Mouse (Mus musculus) heart, postnatal 14 days (tissue): ENCODE data around the gene Glb1. TPM values are rescaled to one million over a fixed set of nuclear protein-coding genes. Genes with fewer than 3 reads are reported as not detected.
A peak's percentile ranks its signal among the peaks of the same experiment; 100 is the strongest.
"Not testable (repeated sequence)": the region's sequence is repeated elsewhere in the genome, so short reads cannot be mapped to it uniquely, and the experiment has no call there.

Experiments
- DNase-seq, 2 experiments: peaks; one replicate each; pipeline ENCODE4 v3.0.0; 2021 to 2022
- intact Hi-C: fragments of 180-260 bp; cut with DNase I; formaldehyde crosslinking; loops from one replicate; pipeline ENCODE4 v1.15.1; 2025
- long read RNA-seq, 2 experiments: library from polyadenylated mRNA; stranded (forward); transcript quantifications; one replicate each; pipeline ENCODE4 v2.0.0; 2021
- total RNA-seq, 2 experiments: library from RNA; stranded (reverse); gene quantifications; 2 replicates each; pipeline ENCODE4 v1.2.3; 2021

Glb1 gene
- total RNA-seq, result 10 to 100 TPM; 18.5 to 19.2 TPM
- long read RNA-seq, experiment 1, transcript Glb1-201 (16 exons, 2,396 nt), result major isoform, 25 of 39 reads
- long read RNA-seq, experiment 1, partial matches to known transcripts, result 12 of 39 reads
- long read RNA-seq, experiment 1, other reads (novel, unspliced or antisense), result 2 of 39 reads
- long read RNA-seq, experiment 2, transcript Glb1-201 (16 exons, 2,396 nt), result major isoform, 16 of 25 reads
- long read RNA-seq, experiment 2, partial matches to known transcripts, result 3 of 25 reads
- long read RNA-seq, experiment 2, other reads (novel, unspliced or antisense), result 6 of 25 reads

GRCm38 (mm10) chr9:114400949-114401684 lies at the start of gene Glb1, which contains the start of gene Tmppe:
TSS of gene Glb1 (plus strand) at chr9:114401076.
TSS of gene Tmppe (plus strand) at chr9:114401105.
- peak; percentile 82 to 83 for DNase-seq
- intact Hi-C loops, result no loop called here

DNA sequence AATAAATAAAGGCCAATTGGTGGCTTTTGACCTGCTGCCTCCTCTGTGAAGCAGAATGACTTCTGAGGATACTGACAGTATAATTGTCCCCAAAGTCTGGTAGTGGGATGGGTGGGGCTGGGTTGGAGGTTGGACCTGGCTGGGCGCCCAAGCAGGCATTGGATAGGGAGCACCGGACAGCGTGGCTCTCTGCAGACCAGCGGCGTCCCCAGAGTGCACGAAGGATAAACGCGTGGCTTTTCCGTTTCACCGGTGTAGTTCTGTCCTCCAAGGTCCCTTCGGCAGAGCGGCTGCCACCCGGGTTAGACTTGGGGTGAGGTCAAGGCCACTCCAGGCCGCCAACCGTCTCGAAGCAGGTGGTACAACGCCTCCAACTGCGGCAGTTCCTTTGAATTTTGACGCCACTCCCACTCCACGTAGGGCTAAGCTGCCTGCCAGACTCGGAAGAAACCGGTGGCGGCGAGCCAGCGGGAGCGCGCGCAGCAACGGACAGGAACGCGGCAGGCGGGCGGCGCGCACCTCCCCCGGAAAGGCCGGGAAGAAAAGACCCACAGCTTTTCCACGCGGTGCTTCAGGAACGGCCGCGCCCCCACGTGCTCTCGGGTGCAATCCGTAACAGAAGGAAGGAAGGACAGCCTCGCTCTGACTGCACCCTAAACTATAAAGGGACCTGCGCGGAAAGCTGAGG lies 32.9 kb upstream of the Glb1 start:
- DNase-seq, result peak; percentile 86 to 89
- intact Hi-C loops, result no loop called here

- no peak for DNase-seq
- intact Hi-C loops, result no loop called here
These were observed 32.4 kb upstream of the Glb1 start for GRCm38 (mm10) chr9:114368471-114368858.

DNA sequence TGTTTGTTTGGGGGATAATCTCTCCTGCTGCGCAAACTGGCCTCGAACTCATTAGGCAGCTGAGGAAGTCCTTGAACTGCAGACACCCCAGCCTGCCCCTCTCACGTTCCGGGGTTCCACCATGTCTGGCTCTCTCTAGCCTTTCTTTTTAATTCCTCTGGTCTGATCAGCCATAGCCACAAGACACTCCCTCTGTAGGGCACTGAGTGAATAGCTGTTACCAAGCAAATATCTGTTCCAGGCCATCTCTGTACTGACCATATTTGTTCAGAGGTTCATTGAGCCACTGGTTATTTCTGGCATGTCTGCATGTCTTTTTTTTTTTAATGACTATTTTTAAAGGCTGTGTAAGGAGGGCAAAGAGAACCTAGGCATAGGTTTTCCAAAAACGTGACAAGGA lies 31.5 kb upstream of the Glb1 start:
- DNase-seq, intact Hi-C loops: not testable (repeated sequence)

- intact Hi-C loops, result loop anchor here (5.0 kb wide), 1 partner anchor 279 kb away; no protein-coding TSS in a partner anchor
- DNase-seq, result not testable (repeated sequence)
These were observed 29.2 kb upstream of the Glb1 start for GRCm38 (mm10) chr9:114371717-114372116.

DNA sequence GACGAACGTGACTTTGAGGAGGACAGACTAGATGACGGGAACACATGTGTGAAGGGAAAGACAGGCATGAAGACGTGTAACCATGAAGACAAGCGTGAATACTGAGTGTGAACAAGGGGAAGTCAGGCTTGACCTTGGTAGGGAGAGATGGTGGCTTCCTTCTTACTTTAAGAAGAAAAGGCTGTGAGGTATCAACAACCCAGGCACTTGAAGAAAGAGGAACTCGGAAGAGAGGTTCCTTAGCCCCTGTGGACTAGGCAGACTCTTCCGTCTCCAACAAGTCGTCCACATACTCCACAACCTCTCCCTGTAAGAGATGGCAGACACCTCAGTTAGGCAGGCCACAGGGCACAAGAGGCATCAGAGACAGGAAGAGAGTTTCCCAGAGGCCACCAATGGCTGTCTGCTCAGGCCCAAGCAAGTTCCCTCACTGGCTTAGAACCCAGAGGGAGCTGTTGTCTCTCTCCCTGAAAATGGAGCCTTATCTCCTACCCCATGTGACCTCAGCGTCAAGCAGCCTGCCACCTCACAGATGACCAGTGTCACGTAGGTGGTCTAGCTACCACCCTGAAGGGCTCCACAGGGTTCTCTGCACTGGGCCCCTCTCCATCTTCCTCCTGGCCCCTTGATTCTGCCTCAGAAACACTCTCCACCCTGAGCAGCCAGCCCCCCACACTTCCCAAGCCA lies 25.5 kb upstream of the Glb1 start:
- no peak for DNase-seq
- intact Hi-C loops, result no loop called here

GRCm38 (mm10) chr9:114377168-114377567 lies 23.7 kb upstream of the Glb1 start:
- intact Hi-C loops, result no loop called here
- DNase-seq, result peak in 1 of 2 experiments; percentile 44

GRCm38 (mm10) chr9:114379871-114380270 lies 21.0 kb upstream of the Glb1 start:
- intact Hi-C loops, result loop anchor here (2.0 to 10.0 kb wide), 2 partner anchors 61 to 395 kb away; no protein-coding TSS in a partner anchor
- no peak for DNase-seq

DNA sequence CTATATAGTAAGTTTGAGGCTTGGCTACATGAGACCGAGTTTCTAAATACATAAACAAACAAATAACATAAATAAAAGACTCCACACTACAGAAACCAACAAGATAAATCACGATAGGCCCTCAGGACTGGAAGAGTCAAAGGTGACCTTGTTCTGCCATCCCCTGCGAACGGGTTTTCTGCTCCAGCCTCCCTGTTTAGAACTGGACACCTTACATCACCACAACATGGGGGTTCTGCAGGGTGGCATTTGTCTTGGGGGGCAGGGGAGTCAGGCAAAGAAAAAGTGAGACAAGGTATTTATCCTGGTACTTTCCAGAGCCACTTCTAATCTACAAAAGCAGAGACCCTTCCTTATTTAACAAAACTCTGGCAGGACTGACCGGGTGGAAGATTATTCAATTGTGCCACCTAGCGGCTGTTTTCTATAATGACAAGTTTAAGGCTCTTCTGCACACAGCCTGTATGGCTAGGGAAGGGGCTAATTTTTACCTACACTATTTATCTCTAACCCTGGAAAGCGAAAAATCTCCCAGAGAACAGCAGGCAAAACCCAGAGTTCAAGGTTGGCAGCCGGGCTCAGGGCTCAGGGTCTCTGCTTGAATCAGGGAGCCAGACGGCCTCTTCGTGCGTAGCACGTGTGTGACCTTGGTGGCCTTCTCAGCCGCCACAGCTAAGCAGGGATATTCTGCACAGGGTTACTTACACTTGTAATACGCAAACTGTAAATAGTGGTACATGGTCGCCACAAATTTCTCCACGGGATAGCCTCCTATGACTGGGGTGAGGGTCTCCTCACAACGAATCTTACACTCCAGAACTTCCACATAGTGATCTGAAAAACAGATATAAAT lies 19.8 kb upstream of the Glb1 start:
- intact Hi-C loops, result loop anchor here (2.0 to 10.0 kb wide), 2 partner anchors 62 to 396 kb away; no protein-coding TSS in a partner anchor
- DNase-seq, result peak in 1 of 2 experiments; percentile 56

GRCm38 (mm10) chr9:114382936-114383710 lies 17.8 kb upstream of the Glb1 start:
- DNase-seq, result no peak
- intact Hi-C loops, result loop anchor here (10.0 kb wide), 1 partner anchor 398 kb away; no protein-coding TSS in a partner anchor

- intact Hi-C loops, result loop anchor here (10.0 kb wide), 1 partner anchor 400 kb away; no protein-coding TSS in a partner anchor
- no peak for DNase-seq
These were observed 16.2 kb upstream of the Glb1 start for GRCm38 (mm10) chr9:114384691-114385090.

DNA sequence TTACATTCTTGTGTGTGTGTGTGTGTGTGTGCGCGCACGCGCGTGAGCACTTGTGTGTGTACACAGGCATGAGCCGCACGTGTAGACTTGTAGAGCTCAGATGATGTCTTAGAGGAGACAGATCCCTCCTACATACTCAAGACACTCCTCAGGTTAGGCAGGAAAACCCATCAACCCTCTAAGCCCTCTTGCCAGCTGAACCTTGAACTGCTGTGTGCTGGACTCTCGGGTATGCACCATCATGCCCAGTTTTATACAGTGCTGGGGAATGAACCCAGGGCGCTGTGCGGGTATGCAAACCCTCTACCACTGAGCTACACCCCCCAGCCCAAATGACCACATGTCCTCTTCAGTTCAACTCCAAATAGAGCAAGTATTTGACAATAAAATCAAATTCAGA lies 15.7 kb upstream of the Glb1 start:
- intact Hi-C loops, result loop anchor here (10.0 kb wide), 1 partner anchor 400 kb away; no protein-coding TSS in a partner anchor
- DNase-seq, result no peak

DNA sequence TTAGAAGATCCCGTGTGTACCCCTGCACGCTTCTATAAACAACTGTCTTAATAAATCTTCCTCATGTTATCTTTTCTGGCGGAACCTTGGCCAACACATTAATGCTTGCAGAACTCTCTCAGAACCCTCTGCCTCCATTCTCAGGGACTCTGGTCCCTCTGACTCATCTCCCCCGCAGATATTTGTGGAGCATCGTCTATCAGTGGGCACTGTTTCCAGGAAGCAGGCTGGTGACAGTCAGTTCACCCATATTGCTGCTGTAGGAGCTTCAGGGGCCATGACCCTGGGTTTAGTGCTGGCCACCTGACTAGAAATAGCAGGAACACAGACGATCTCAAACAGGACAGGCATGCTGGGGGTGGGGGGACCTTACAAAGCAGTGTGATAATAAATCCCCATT lies 13.8 kb upstream of the Glb1 start:
- intact Hi-C loops, result loop anchor here (10.0 kb wide), 1 partner anchor 402 kb away; no protein-coding TSS in a partner anchor
- no peak for DNase-seq

- DNase-seq, result no peak
- intact Hi-C loops, result loop anchor here (10.0 kb wide), 1 partner anchor 403 kb away; no protein-coding TSS in a partner anchor
These were observed 12.6 kb upstream of the Glb1 start for GRCm38 (mm10) chr9:114388288-114388687.

- DNase-seq, result peak in 1 of 2 experiments; percentile 27
- intact Hi-C loops, result loop anchor here (10.0 kb wide), 1 partner anchor 404 kb away; no protein-coding TSS in a partner anchor
These were observed 12.0 kb upstream of the Glb1 start for GRCm38 (mm10) chr9:114388701-114389370.

GRCm38 (mm10) chr9:114389371-114389904 lies 11.4 kb upstream of the Glb1 start:
- peak in 1 of 2 experiments; percentile 28 for DNase-seq

More at GRCm38 (mm10) chr9:114389371-114389904, 11.4 kb upstream of the Glb1 start:
- intact Hi-C loops, result loop anchor here (10.0 kb wide), 1 partner anchor 405 kb away; no protein-coding TSS in a partner anchor
